Mouse (Mus musculus): ENCODE data around the gene Pcbp2. TPM values are rescaled to one million over a fixed set of nuclear protein-coding genes. Genes with fewer than 3 reads are reported as not detected.

The Pcbp2 gene
- total RNA-seq, 2 experiments from 2014 or later = 449 to 472 TPM

DNA sequence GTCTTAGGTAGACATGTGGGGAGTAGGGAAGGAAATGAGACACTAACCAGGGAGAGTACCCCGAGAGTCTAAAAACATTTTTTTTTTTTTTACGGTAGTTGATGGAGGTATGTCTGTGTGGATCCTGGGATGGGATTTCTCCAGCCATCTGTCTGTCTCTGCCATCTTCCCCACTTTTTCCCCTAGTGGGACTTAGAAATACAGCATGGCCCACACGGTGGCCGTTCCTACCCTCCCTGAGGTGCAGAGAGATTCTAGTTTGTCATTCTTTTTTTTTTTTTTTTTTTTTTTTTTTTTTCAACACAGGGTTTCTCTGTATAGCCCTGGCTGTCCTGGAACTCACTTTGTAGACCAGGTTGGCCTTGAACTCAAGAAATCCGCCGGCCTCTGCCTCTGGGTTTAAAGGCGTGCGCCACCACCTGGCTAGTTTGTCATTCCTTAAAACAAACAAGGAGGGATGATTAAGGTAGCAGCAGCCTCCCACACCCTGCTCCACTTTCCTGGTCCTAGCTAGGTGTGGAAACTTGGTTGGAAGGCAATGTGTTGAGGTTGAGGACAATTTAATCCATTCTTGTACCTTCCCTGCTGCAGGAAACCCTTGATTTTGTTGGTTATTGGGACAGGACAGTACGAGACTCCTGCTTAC, 8.8 kb upstream of the Pcbp2 start:
- no peak for DNase-seq (ENCODE audit: extremely low spot score in 1 of 2, low spot score in 1 of 2)

DNA sequence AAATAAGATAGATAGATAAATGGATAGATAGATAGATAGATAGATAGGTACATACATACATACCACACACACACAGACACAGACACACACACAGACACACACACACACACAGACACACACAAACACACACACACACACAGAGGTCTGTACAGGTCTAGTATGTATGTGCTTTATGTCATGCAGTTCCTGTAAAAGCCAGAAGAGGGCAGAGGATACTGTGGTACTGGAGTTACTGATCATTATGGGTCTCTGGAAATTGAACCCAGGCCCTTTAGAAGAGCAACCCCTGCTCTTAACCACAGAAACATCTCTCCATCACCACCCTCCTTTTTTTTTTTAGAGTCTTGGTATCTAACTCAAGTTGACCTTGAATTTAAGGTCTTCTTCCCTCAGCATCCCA, 6.7 kb upstream of the Pcbp2 start:
- no peak for DNase-seq (ENCODE audit: extremely low spot score in 1 of 2, low spot score in 1 of 2)

DNA sequence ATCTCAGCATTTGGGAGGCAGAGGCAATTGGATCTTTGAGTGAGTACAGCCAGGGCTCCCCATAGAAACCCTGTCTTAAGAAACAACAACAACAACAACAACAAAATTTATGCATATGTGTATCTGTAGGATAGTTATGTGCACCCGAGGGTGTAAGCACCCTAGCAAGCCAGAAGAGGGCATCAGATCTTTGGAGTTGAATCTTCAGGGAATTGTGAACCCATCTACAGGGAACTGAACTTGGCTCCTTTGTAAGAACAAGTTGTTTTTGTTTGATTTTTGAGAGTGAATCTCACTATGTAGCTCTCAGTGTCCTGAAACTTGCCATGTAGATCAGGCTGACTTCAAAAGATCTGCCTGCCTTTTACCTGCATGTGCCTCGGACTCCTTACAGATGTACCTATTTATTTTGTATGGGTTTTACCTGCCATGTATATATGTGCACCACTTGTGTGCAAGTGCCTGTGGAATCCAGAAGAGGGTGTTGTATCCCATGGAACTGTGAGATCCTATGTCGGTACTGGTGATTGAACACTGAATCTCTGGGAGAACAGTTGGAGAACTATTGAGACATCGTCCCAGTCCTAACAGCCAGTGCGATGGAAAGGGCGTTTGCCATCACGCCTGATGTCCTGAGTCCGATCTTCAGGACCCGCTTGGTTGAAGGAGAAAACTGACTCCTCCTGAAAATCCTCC, 1.5 kb upstream of the Pcbp2 start:
- no peak for DNase-seq (ENCODE audit: extremely low spot score in 1 of 2, low spot score in 1 of 2)

DNA sequence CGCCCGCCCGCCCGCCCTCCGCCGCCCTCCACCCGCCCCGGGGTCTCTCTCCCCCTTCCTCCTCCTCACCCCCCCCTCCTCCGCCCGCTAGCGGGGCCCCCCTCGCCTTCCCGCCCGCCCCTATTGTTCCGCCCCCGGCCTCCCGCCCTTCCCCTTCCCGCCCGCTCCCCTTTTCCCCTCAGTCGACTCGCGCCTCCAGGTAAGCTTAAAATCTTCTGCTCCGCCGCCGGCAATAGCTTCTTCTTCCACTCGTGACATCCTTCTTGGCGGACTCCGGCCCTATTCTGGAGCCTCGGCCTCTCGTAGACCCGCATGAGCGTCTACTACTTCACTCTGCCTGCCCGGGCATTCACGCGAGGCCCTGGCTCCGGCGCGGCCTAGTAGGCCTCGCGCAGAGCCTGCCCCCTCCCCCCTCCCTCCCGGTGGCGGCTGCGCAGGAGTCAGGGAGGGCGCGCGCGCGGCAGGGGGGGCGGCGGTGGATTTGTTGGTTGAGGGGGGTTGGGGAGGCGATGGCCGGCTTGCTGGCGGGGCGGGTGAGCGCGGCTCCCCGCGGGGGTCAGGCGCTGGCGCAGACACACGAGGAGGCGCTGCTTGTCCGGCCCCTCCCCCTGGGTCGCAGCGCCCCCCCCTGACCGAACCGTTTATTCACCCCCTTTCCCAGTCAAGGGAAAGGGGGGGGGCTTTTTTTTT, 411 bp downstream of the Pcbp2 start:
- DNase-seq (ENCODE audit: extremely low spot score in 1 of 2, low spot score in 1 of 2) = peak; percentile 61 to 81

DNA sequence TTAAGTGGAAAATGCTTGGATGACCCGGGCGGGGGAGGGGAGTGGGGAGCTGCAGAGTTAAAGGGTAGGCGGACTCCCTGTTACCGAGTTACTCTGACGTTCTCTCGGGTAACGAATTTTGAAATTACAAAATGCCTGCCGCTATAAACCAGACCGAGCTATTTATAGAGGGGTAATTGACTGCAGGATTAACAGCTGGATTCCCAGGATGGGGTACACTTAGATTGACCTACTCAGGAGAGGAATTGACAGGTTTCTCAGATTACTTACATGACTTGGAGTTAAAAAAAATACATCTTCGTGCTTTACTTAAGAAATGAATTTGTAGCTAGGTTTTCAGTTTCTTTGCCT, 931 bp downstream of the Pcbp2 start:
- no peak for DNase-seq (ENCODE audit: extremely low spot score in 1 of 2, low spot score in 1 of 2)

DNA sequence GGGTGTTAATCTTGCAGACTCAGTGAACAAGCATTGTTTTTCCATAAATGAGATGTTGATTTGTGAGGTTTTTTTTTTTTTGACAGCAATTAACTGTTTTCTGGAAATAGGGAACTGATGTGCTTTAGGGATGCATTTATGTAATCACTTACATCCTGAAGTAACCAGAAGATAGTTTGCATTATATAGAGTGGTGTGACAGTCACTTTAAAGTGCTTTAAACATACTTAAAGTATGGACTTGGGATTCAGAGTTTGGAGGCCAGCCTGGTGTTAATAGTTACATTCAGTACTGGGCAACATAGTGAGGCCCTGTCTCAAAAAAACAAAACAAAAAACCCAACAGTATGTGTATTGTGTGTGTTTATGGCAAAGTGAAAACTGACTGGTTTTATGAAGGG, 1.4 kb downstream of the Pcbp2 start:
- DNase-seq (ENCODE audit: extremely low spot score in 1 of 2, low spot score in 1 of 2) = no peak

DNA sequence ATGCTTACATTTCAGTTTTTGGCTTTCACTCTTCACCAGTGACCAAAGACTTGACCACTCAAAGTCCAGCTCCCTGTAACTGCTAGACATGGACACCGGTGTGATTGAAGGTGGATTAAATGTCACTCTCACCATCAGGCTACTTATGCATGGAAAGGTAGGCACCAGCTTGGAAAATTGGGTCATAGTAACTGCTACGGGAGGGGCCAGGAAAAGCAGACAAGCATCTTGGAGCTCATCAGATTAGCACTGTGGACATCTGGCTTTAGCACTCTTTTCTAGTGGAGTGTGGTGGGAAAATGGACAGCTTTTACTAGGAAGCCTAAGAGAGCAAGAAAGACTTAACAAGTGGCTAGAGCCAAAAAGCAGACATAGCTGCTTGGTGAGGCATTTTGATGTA, 2.9 kb downstream of the Pcbp2 start:
- no peak for DNase-seq (ENCODE audit: extremely low spot score in 1 of 2, low spot score in 1 of 2)

DNA sequence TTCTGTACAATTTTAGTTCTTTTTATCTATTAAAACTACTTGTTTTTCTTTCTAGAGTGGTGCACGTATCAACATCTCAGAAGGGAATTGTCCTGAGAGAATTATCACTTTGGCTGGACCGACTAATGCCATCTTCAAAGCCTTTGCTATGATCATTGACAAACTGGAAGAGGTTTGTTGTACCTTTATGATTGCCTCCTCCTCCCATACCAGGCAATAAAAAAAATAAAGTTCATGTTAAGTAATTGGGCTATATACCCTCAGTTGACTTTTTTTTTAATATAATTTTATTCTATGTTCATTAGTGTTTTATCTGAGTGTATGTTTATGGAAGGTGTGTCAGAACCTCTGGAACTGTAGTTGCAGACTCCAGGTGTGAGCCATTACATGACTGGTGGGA, 4.2 kb downstream of the Pcbp2 start:
- DNase-seq (ENCODE audit: extremely low spot score in 1 of 2, low spot score in 1 of 2) = no peak

DNA sequence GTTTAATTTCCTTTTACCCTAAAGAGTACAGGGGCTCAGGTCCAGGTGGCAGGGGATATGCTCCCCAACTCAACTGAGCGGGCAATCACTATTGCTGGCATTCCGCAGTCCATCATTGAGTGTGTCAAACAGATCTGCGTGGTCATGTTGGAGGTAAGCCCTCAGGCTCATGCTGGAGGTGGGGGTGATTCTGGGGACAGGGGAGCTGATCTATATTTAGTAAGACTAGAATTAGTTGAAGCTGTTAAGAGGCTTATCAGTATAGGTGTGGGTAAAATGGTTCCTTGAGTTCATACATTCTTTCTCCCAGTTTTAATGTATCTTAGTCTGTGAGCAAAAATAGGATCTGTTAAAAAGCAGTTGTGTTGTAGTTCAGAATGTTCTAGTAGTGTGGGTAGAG, 12.8 kb downstream of the Pcbp2 start:
- no peak for DNase-seq (ENCODE audit: extremely low spot score in 1 of 2, low spot score in 1 of 2)

DNA sequence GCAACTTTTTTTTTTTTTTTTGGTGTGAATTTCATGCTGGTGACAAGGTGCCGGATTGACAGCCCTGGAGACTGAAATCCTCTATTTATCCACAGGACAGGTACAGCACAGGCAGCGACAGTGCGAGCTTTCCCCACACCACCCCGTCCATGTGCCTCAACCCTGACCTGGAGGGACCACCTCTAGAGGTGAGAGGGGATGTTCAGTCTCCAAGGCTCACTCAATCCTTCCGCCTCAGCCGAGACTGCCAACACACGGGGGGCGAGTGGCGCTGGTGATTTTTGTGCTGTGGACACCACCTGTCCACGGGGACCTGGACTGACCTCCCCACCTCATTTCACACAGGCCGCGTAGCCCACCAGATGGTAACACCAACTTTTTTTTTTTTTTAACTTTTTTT, 15.5 kb downstream of the Pcbp2 start:
- DNase-seq (ENCODE audit: extremely low spot score in 1 of 2, low spot score in 1 of 2) = no peak

DNA sequence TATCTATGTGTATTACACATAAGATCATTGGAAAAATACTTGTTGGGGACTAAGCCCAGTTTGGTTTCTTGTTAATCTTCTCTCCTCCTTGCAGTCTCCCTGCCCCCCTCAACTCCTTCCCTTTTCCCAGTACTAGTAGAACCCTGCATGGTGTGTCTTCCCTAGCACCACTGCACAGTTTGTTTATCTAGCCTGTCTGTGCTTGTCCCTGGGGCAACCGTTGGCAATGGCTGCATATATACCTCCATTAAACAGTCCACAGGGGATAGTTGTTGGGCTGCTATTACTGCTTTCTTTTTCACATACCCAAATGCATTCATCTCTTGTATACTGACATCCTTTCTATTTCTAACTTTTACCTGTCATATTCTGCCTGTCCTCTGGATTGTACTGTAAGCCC, 17.3 kb downstream of the Pcbp2 start:
- no peak for DNase-seq (ENCODE audit: extremely low spot score in 1 of 2, low spot score in 1 of 2)

DNA sequence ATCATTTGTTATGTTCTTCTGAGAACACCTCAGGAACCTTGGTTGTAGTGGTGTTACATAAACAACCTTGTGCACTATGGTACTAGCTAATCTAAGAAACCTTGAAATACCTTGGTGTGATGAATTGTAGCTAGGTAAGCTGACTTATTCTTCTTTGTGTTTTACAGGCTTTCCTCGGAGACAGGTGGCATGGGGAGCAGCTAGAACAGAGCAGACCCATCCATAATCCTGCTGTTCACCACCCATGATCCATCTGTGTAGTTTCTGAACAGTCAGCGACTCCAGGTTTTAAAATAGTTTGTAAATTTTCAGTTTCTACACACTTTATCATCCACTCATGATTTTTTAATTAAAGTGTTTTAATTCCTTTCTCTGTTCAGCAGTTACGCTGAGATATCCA, 28.0 kb downstream of the Pcbp2 start:
- no peak for DNase-seq (ENCODE audit: extremely low spot score in 1 of 2, low spot score in 1 of 2)

DNA sequence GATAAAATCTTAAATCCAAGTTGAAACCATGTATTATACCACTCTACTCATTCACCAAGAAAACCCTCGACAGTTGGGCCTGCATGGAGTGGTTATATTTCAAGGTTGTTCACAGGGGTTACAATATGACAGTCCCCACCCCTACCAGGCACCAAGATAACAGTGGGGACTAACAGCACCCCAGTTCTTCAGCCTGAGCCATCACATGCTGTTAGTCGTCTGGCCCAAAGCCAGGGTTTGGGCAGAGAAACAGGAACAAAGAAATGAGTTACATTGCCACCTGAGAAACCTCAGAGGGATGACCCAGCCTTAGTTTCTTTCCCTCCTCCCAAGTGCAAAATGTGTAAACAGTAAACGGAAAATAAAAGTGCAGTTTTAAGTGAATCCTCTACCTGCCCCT, 29.0 kb downstream of the Pcbp2 start:
- no peak for DNase-seq (ENCODE audit: extremely low spot score in 1 of 2, low spot score in 1 of 2)

DNA sequence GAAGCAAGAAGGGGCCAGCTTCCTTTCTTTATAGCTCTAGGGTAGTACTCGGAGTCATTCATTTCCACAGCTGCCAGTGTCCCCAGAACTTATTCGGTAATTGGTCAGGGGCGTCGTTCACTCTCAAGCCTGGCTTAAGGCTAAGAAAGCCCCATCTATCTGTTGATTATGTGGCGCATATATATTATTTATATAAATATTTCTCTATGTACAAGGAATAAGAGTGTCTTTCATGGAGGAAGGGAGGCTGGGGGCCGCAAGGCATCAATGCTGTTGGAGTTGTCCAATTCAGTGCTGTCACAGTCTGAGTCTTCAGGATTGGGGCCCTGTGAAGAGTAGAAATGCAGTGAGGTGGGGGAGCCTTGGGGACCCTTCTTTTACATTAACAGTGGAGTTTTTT, 29.5 kb downstream of the Pcbp2 start:
- no peak for DNase-seq (ENCODE audit: extremely low spot score in 1 of 2, low spot score in 1 of 2)

DNA sequence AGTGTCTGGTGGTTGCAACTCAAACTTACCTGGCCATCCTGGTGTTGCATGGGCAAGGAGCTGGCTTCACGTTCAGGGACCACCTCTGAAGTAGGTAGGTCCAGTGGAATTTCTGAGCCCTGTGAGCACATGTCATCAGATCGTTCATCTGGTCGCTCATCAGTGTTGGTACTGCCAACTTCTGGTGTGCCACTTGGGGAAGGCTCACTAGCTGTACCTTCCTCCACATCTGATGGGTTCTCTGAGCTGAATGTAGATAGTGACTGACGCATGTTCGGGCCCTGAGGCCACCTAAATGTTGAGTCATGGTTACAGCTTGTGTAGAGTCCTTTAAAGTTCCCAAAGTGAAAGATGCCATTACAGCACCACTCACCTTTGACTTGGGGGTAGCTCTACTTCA, 30.1 kb downstream of the Pcbp2 start:
- DNase-seq (ENCODE audit: extremely low spot score in 1 of 2, low spot score in 1 of 2) = no peak

DNA sequence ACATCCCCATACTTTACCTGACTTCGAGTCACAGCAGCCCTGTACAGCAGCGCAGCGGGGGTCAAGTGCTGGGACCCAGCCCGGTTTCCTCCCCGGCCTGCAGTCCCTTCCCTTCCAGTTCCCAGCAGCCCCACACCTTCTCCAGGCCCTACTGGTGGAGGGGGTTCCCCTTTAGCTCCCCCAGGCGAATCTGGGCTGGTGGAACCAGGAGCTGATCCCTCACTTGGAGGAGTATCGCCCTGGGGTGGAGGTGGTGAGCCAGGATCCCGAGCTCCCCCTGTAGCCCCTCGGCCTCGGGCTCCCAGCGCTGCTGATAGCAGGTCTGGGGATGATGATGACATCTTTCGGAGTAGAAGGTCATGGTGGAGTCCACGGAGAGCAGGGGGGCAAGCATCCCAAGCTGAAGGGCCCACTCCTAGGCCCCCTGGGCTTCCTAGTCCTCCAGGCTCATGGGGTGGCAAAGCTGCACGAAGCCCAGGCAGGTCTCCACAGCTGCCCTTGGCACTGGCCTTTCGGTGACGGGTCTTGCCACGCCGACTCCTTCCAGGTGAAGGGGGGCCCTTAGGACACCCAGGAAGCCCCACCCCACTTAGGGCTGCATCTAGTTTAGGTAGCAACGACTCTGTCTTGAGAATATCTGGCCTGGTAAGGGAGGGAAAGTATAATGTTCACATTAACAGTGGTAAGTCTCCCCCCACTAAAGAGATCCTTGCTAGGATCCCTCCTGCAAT, 30.9 kb downstream of the Pcbp2 start:
- DNase-seq (ENCODE audit: extremely low spot score in 1 of 2, low spot score in 1 of 2) = no peak

DNA sequence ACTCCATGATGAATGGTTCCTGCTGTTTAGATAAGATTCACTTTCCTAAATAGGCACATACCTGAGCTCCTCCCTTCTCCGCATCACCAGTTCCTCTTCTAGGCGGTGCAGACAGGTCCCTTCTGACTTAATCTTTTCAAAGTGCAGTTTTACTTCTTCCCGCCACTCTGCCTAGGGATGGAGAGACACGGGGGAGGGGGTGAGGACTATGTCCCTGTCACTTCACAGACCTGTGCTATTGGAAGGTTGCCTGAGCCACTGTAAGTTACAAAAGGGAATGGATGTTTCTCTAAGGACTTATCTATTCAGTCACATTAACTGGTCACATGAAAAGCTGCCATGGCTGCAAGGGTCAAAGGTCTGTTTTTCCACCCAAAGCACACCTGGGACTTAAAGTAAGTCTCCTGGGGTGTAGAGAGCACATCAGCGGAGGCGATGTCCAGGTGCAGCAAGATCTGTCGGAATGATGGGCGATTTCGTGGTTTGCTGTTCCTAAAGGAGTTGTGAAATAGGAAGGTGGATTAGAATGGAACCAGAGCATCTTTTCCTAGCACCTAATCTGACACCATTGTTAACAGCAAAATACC, 32.0 kb downstream of the Pcbp2 start:
- no peak for DNase-seq (ENCODE audit: extremely low spot score in 1 of 2, low spot score in 1 of 2)

DNA sequence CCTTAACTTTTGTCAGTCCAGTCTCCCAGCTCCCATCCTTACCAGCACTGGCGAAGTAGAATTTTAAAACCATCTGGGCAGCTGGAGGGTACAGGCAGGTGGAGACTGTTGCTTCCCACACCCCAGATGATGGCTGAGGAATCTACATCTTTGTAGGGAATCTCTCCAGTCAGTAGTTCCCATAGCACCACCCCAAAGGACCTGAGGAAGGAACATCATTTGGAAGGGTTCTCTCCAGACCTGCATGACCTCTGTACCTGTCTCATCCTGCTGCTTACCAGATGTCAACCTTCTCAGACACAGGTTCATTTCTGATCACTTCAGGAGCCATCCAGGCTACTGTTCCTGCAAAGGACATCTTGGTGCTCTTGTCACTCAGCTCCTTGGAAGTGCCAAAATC, 33.1 kb downstream of the Pcbp2 start, which contains the start of gene Gm10337:
Gene Gm10337 (plus strand): TSS at position 276 of the 400 bp plus-strand sequence.
- DNase-seq (ENCODE audit: extremely low spot score in 1 of 2, low spot score in 1 of 2) = no peak

DNA sequence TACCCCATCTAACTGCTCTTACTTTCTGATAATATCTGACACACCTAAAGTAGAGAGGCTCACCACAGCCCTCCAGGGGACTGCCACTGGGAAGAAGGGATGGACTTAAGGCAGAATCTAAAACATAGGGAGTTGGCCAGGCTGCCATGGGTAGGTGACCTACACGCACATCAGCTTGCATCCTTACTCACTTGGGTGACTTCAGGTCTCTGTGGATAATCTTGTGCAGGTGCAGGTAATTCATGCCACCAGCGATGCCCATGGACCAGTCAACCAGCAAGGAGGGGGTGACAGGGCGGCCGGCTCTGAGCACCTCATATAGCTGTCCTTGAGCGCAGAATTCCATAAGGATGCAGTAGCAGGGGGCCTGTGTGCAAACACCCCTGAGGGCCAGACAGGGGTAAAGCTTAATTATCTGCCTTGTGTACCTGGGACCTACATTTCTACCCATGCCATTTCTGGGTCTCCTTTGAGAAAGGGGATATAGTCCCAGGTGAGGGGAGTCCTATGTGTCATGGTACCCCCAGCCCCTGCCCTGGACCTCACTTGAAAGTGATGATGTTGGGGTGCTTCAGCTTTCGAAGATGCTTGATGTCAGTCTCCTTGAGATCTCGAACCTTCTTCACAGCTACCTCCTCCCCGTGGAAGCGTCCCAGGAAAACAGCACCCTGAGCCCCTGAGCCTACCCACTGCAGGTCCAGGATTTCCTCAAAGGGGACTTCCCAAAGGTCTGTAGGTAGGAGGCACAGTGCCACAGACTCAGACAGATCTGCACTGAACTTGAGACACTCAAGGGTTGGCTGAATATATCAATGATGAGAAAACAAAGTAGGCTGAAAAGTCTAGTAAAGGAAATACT, 33.8 kb downstream of the Pcbp2 start:
- DNase-seq (ENCODE audit: extremely low spot score in 1 of 2, low spot score in 1 of 2) = no peak
